Mouse (Mus musculus) lung, adult 18-20 months (tissue): ENCODE measurements around the gene Cul4b.
"Not testable (repeated sequence)": the region's sequence is repeated elsewhere in the genome, so short reads cannot be mapped to it uniquely, and the experiment has no call there.

Experiments used
- DNase-seq, 2 experiments: peaks; one replicate each; pipeline ENCODE4 v3.0.0; 2022; ENCODE audit warnings: mixed read lengths in 2 of 2

The Cul4b gene

GRCm38 (mm10) chrX:38576078-38576477, at the start of gene Cul4b:
TSS of gene Cul4b (minus strand) at chrX:38576196.
- DNase-seq: no peak

- DNase-seq: peak; percentile 3 to 5
These were observed 25.0 kb upstream of the Cul4b start for GRCm38 (mm10) chrX:38600995-38601369.

GRCm38 (mm10) chrX:38600177-38600994, 24.4 kb upstream of the Cul4b start, which contains the start of gene Mcts1:
TSS of gene Mcts1 (plus strand) at chrX:38600578.
- peak; percentile 79 to 83 for DNase-seq

- no peak for DNase-seq
These were observed 17.3 kb upstream of the Cul4b start for GRCm38 (mm10) chrX:38593180-38593889.

- DNase-seq: no peak
These were observed 15.8 kb upstream of the Cul4b start for GRCm38 (mm10) chrX:38591749-38592148.

- peak; percentile 21 to 33 for DNase-seq
These were observed 13.8 kb upstream of the Cul4b start for GRCm38 (mm10) chrX:38589827-38590226.

GRCm38 (mm10) chrX:38583261-38583660, 7.3 kb upstream of the Cul4b start:
- no peak for DNase-seq

- no peak for DNase-seq
These were observed 5.1 kb upstream of the Cul4b start for GRCm38 (mm10) chrX:38581140-38581539.

- no peak for DNase-seq
These were observed 9.3 kb downstream of the Cul4b start for GRCm38 (mm10) chrX:38566521-38567205.

- DNase-seq: no peak
These were observed 10.8 kb downstream of the Cul4b start for GRCm38 (mm10) chrX:38565176-38565542.

GRCm38 (mm10) chrX:38564542-38565175, 11.3 kb downstream of the Cul4b start:
- peak; percentile 91 to 93 for DNase-seq

GRCm38 (mm10) chrX:38563941-38564541, 12.0 kb downstream of the Cul4b start:
- peak; percentile 12 to 17 for DNase-seq

GRCm38 (mm10) chrX:38553255-38553654, 22.7 kb downstream of the Cul4b start:
- DNase-seq: no peak

- peak in 1 of 2 experiments; percentile 11 for DNase-seq
These were observed 61.4 kb downstream of the Cul4b start for GRCm38 (mm10) chrX:38514556-38514955.

- no peak for DNase-seq
These were observed 71.2 kb downstream of the Cul4b start for GRCm38 (mm10) chrX:38504846-38505245.

GRCm38 (mm10) chrX:38502182-38502581, 73.8 kb downstream of the Cul4b start:
- not testable (repeated sequence) for DNase-seq

GRCm38 (mm10) chrX:38485464-38485863, 90.5 kb downstream of the Cul4b start:
- DNase-seq: not testable (repeated sequence)
